24 mouse cellular contexts compared by ENCODE assay signal in the genomic region with DNA sequence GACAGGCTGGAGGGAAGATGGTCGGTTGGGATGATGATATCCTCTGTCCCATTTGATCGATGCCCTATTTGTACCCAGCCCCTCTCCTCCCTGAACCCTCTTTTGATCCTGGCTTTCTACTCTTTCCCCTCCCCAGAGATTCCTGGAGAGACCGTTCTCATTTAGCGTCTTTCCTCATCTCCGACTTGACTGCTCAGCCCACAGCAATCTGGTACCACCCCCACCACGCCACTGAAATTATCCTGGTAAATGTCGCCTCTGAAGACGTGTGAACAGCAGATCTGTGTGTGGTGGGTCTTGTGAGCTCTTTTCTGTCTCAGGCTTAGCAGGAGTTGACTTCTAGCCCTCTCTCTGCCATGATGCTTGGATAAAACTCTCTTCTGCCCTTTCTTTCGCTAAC. TPM values are rescaled to one million over a fixed set of nuclear protein-coding genes. Genes with fewer than 3 reads are reported as not detected.
A peak's percentile ranks its signal among the peaks of the same experiment; 100 is the strongest.
DNase-seq lines count a peak whose midpoint lies in the region; ATAC-seq and TF ChIP-seq lines count a peak whose summit lies in the region.
"Had no signal": no experiment of that assay in that cellular context is flagged by ENCODE, and none has a peak within 500 bp of the region (broad histone marks: within the 10 kb centered on the region; RNA-seq: fewer than 3 reads in every experiment).

No protein-coding gene starts in this region.

- H3K36me3 ChIP-seq in lung, postnatal 0 days (ENCODE audit: insufficient read depth, low read length) = no peaks in the 10 kb centered on the region
- H3K36me3 ChIP-seq: heart, embryonic 15.5 days; limb, embryonic 13.5 days; midbrain, embryonic 15.5 days had no signal

- 92% methylated on average over 9 of the region's 9 CpGs for WGBS in lung, postnatal 0 days

- TF ChIP-seq CTCF in lung, postnatal 0 days (IDR thresholded peaks at IDR 0.05) = no peak

- no peak overlapping the region for H3K27ac ChIP-seq in lung, postnatal 0 days (ENCODE audit: low read length)
- H3K27ac ChIP-seq: heart, embryonic 15.5 days; hindbrain, embryonic 10.5 days; limb, embryonic 13.5 days; liver, embryonic 14.5 days; midbrain, embryonic 15.5 days had no signal

- no peaks in the 10 kb centered on the region for H3K4me1 ChIP-seq in lung, postnatal 0 days (ENCODE audit: insufficient read depth, low read depth, low read length)

- no peaks in the 10 kb centered on the region for H3K27me3 ChIP-seq in lung, postnatal 0 days (replicated peaks; ENCODE audit: insufficient read depth, low read length)
- H3K27me3 ChIP-seq: heart, embryonic 15.5 days; limb, embryonic 13.5 days; midbrain, embryonic 15.5 days; Patski had no signal

- peak; percentile 83 for DNase-seq in right cerebral cortex, adult 18-20 months
- DNase-seq in right cerebral cortex, postnatal 4 days = no peak
- DNase-seq in layer of hippocampus, postnatal 36 days = peak; percentile 26 to 33
- peak; percentile 78 for DNase-seq in right cerebral cortex, adult 2 months (ENCODE audit: low spot score in 2 of 2)
- no peak for DNase-seq in urinary bladder, postnatal 4 days (ENCODE audit: low spot score in 2 of 2)
- DNase-seq in lung, postnatal 0 days (ENCODE audit: low spot score) = no peak
- DNase-seq: cerebellum, adult 9-10 months; embryo, embryonic 11 days; heart, adult 18-20 months; kidney, adult 2 months; kidney, postnatal 4 days; thymus, adult 18-20 months had no signal

- no peak overlapping the region for H3K9ac ChIP-seq in lung, postnatal 0 days (replicated peaks; ENCODE audit: low read depth)
- H3K9ac ChIP-seq: heart, embryonic 15.5 days; limb, embryonic 13.5 days; liver, embryonic 14.5 days; midbrain, embryonic 15.5 days had no signal

- H3K4me3 ChIP-seq in lung, postnatal 0 days (ENCODE audit: low read depth, low read length) = no peak overlapping the region
- H3K4me3 ChIP-seq: heart, embryonic 15.5 days; hindbrain, embryonic 10.5 days; limb, embryonic 13.5 days; midbrain, embryonic 15.5 days had no signal

- no peak for ATAC-seq in megakaryocyte, adult 5-6 weeks (ENCODE audit: poor library complexity, severe bottlenecking)
- no peak for ATAC-seq in lung, postnatal 0 days
- ATAC-seq: midbrain, embryonic 15.5 days; Patski had no signal

- H3K9me3 ChIP-seq in lung, postnatal 0 days (ENCODE audit: low read length) = no peaks in the 10 kb centered on the region
- H3K9me3 ChIP-seq: heart, embryonic 15.5 days; limb, embryonic 13.5 days; midbrain, embryonic 15.5 days had no signal

- no peak for TF ChIP-seq EP300 in lung, postnatal 0 days (IDR thresholded peaks at IDR 0.05)

- H3K4me2 ChIP-seq in lung, postnatal 0 days (replicated peaks; ENCODE audit: low read depth, low read length) = no peak overlapping the region
- H3K4me2 ChIP-seq: heart, embryonic 15.5 days; limb, embryonic 13.5 days; midbrain, embryonic 15.5 days had no signal

RNA-seq across cellular contexts. Expression of a gene that starts 31.0 kb away (rescaled TPM):
- total RNA-seq in layer of hippocampus, postnatal 36 days (2021) = 100 to 1,000 TPM; 119 to 121 TPM
- total RNA-seq in megakaryocyte, adult 5-6 weeks (2015) = not detected in 2 replicates
- total RNA-seq in megakaryocyte, adult 5-6 weeks (2017) = not detected in 2 replicates
- 13.3 and 14.7 TPM in 2 replicates for polyA plus RNA-seq in lung, postnatal 0 days (2015; fragmentation: Nextera tagmentation; extraction: Ambion mirVana)
- total RNA-seq: megakaryocyte progenitor cell, adult 5-6 weeks had no signal

RNA-seq across cellular contexts. Expression of a gene that starts 45.6 kb away (rescaled TPM):
- total RNA-seq in layer of hippocampus, postnatal 36 days (2021) = under 1 TPM in 1 of 2 experiments, not detected in 1; 0.18 TPM
- total RNA-seq in megakaryocyte, adult 5-6 weeks (2015) = not detected in 2 replicates
- not detected in 2 replicates for total RNA-seq in megakaryocyte, adult 5-6 weeks (2017)
- not detected in 2 replicates for polyA plus RNA-seq in lung, postnatal 0 days (2015; fragmentation: Nextera tagmentation; extraction: Ambion mirVana)
- total RNA-seq: adrenal gland, postnatal 4 days; heart, adult 18-20 months; megakaryocyte progenitor cell, adult 5-6 weeks had no signal
- polyA plus RNA-seq: C2C12; forebrain, embryonic 11.5 days; heart, embryonic 15.5 days; hindbrain, embryonic 10.5 days; limb, embryonic 13.5 days; liver, embryonic 14.5 days; lung, embryonic 16.5 days; midbrain, embryonic 15.5 days; Patski had no signal

Comparison
In these comparisons a context has a peak if more than half of its experiments do, and no peak if none do; other contexts are left out.
1. DNase-seq: peak in right cerebral cortex, adult 18-20 months (single experiment), layer of hippocampus, postnatal 36 days (2 of 2) and right cerebral cortex, adult 2 months (2 of 2); none in right cerebral cortex, postnatal 4 days (single experiment), urinary bladder, postnatal 4 days (0 of 2) and lung, postnatal 0 days (single experiment).
2. RNA of a gene that starts 31.0 kb away (total RNA-seq): 119 to 121 TPM in layer of hippocampus, postnatal 36 days; not detected in megakaryocyte, adult 5-6 weeks; every median in the first group is over 100 times any median in the second.